Mouse (Mus musculus): ENCODE measurements around the gene Sp2. TPM values are rescaled to one million over a fixed set of nuclear protein-coding genes. Genes with fewer than 3 reads are reported as not detected.
A peak's percentile ranks its signal among the peaks of the same experiment; 100 is the strongest.

The Sp2 gene
- polyA plus RNA-seq, 1 experiment from 2014 or later = 17.3 TPM

- under 1% methylated on average over 41 of the region's 50 CpGs for WGBS (ENCODE audit: insufficient replicate concordance)
- Histone ChIP-seq H3K4me2 (peak overlapping the region; percentile 89), H3K27ac (ENCODE audit: low read depth, low read length) (peak overlapping the region; percentile 94), H3K4me1 (ENCODE audit: control insufficient read depth, insufficient read depth, low read length) (peaks cover 21% of the 10 kb centered on the region), H3K4me3 (ENCODE audit: low read depth, low read length) (peak overlapping the region; percentile 89), H3K9ac (ENCODE audit: low read depth, low read length) (peak overlapping the region; percentile 97), H3K36me3 (ENCODE audit: control insufficient read depth, insufficient read depth, low read length) (no peaks in the 10 kb centered on the region), H3K9me3 (replicated peaks; ENCODE audit: control insufficient read depth, low read length) (no peaks in the 10 kb centered on the region), H3K27me3 (ENCODE audit: control insufficient read depth, insufficient read depth, low read length) (peaks cover 5% of the 10 kb centered on the region; the same call in 1 of the 2 replicates)
- peak; percentile 80 for ATAC-seq (replicated peaks; ENCODE audit: insufficient number of reproducible peaks, low FRiP score, low TSS enrichment)
Measured at GRCm38 (mm10) chr11:96976911-96977591, 5.7 kb downstream of the Sp2 start.

GRCm38 (mm10) chr11:96976379-96976687 lies 6.4 kb downstream of the Sp2 start:
- no peaks in the 10 kb centered on the region for H3K9me3 ChIP-seq (replicated peaks; ENCODE audit: control insufficient read depth, low read length)
- H3K36me3 ChIP-seq (ENCODE audit: control insufficient read depth, insufficient read depth, low read length) = no peaks in the 10 kb centered on the region
- peak overlapping the region; percentile 89 for H3K4me2 ChIP-seq
- H3K4me1 ChIP-seq (ENCODE audit: control insufficient read depth, insufficient read depth, low read length) = peaks cover 21% of the 10 kb centered on the region
- 55% methylated on average over 3 of the region's 3 CpGs for WGBS (ENCODE audit: insufficient replicate concordance)
- ATAC-seq (replicated peaks; ENCODE audit: insufficient number of reproducible peaks, low FRiP score, low TSS enrichment) = no peak
- H3K4me3 ChIP-seq (ENCODE audit: low read depth, low read length) = peak overlapping the region; percentile 89
- peaks cover under 1% of the 10 kb centered on the region; the same call in 1 of the 2 replicates for H3K27me3 ChIP-seq (ENCODE audit: control insufficient read depth, insufficient read depth, low read length)
- peak overlapping the region; percentile 97 for H3K9ac ChIP-seq (ENCODE audit: low read depth, low read length)
- peak overlapping the region; percentile 94 for H3K27ac ChIP-seq (ENCODE audit: low read depth, low read length)

GRCm38 (mm10) chr11:96975511-96976378 lies 7.0 kb downstream of the Sp2 start:
- Histone ChIP-seq H3K9ac (ENCODE audit: low read depth, low read length) (peak overlapping the region; percentile 97), H3K27ac (ENCODE audit: low read depth, low read length) (peak overlapping the region; percentile 94), H3K9me3 (replicated peaks; ENCODE audit: control insufficient read depth, low read length) (no peaks in the 10 kb centered on the region), H3K4me3 (ENCODE audit: low read depth, low read length) (peak overlapping the region; percentile 89), H3K4me1 (ENCODE audit: control insufficient read depth, insufficient read depth, low read length) (peaks cover 21% of the 10 kb centered on the region), H3K36me3 (ENCODE audit: control insufficient read depth, insufficient read depth, low read length) (no peaks in the 10 kb centered on the region), H3K27me3 (ENCODE audit: control insufficient read depth, insufficient read depth, low read length) (no peaks in the 10 kb centered on the region), H3K4me2 (peak overlapping the region; percentile 89)
- WGBS (ENCODE audit: insufficient replicate concordance) = 59% methylated on average over 10 of the region's 10 CpGs
- no peak for ATAC-seq (replicated peaks; ENCODE audit: insufficient number of reproducible peaks, low FRiP score, low TSS enrichment)

GRCm38 (mm10) chr11:96974813-96975212 lies 7.9 kb downstream of the Sp2 start:
- no peak overlapping the region for H3K4me3 ChIP-seq (ENCODE audit: low read depth, low read length)
- H3K4me2 ChIP-seq = no peak overlapping the region
- WGBS (ENCODE audit: insufficient replicate concordance) = 74% methylated on average over 5 of the region's 5 CpGs
- H3K27me3 ChIP-seq (ENCODE audit: control insufficient read depth, insufficient read depth, low read length) = no peaks in the 10 kb centered on the region
- no peaks in the 10 kb centered on the region for H3K36me3 ChIP-seq (ENCODE audit: control insufficient read depth, insufficient read depth, low read length)
- no peak for ATAC-seq (replicated peaks; ENCODE audit: insufficient number of reproducible peaks, low FRiP score, low TSS enrichment)
- H3K27ac ChIP-seq (ENCODE audit: low read depth, low read length) = no peak overlapping the region
- no peaks in the 10 kb centered on the region for H3K9me3 ChIP-seq (replicated peaks; ENCODE audit: control insufficient read depth, low read length)
- peaks cover 30% of the 10 kb centered on the region for H3K4me1 ChIP-seq (ENCODE audit: control insufficient read depth, insufficient read depth, low read length)
- H3K9ac ChIP-seq (ENCODE audit: low read depth, low read length) = no peak overlapping the region

- Histone ChIP-seq H3K4me3 (ENCODE audit: low read depth, low read length) (no peak overlapping the region), H3K9ac (ENCODE audit: low read depth, low read length) (no peak overlapping the region), H3K9me3 (replicated peaks; ENCODE audit: control insufficient read depth, low read length) (no peaks in the 10 kb centered on the region), H3K4me2 (no peak overlapping the region), H3K4me1 (ENCODE audit: control insufficient read depth, insufficient read depth, low read length) (peaks cover 42% of the 10 kb centered on the region), H3K36me3 (ENCODE audit: control insufficient read depth, insufficient read depth, low read length) (no peaks in the 10 kb centered on the region), H3K27me3 (ENCODE audit: control insufficient read depth, insufficient read depth, low read length) (no peaks in the 10 kb centered on the region), H3K27ac (ENCODE audit: low read depth, low read length) (no peak overlapping the region)
- no peak for ATAC-seq (replicated peaks; ENCODE audit: insufficient number of reproducible peaks, low FRiP score, low TSS enrichment)
- 90% methylated on average over 5 of the region's 5 CpGs for WGBS (ENCODE audit: insufficient replicate concordance)
Measured at GRCm38 (mm10) chr11:96973426-96973964, 9.3 kb downstream of the Sp2 start.

- Histone ChIP-seq H3K36me3 (ENCODE audit: control insufficient read depth, insufficient read depth, low read length) (no peaks in the 10 kb centered on the region), H3K4me3 (ENCODE audit: low read depth, low read length) (no peak overlapping the region), H3K27me3 (ENCODE audit: control insufficient read depth, insufficient read depth, low read length) (no peaks in the 10 kb centered on the region), H3K4me2 (no peak overlapping the region), H3K9me3 (replicated peaks; ENCODE audit: control insufficient read depth, low read length) (no peaks in the 10 kb centered on the region), H3K4me1 (ENCODE audit: control insufficient read depth, insufficient read depth, low read length) (peaks cover 45% of the 10 kb centered on the region), H3K27ac (ENCODE audit: low read depth, low read length) (no peak overlapping the region), H3K9ac (ENCODE audit: low read depth, low read length) (no peak overlapping the region)
- 85% methylated on average over 5 of the region's 5 CpGs for WGBS (ENCODE audit: insufficient replicate concordance)
- no peak for ATAC-seq (replicated peaks; ENCODE audit: insufficient number of reproducible peaks, low FRiP score, low TSS enrichment)
Measured at GRCm38 (mm10) chr11:96972906-96973305, 9.9 kb downstream of the Sp2 start.

GRCm38 (mm10) chr11:96970341-96970740 lies 12.4 kb downstream of the Sp2 start:
- Histone ChIP-seq H3K4me3 (ENCODE audit: low read depth, low read length) (no peak overlapping the region), H3K27ac (ENCODE audit: low read depth, low read length) (peak overlapping the region; percentile 91), H3K4me2 (peak overlapping the region; percentile 41), H3K27me3 (ENCODE audit: control insufficient read depth, insufficient read depth, low read length) (no peaks in the 10 kb centered on the region), H3K4me1 (ENCODE audit: control insufficient read depth, insufficient read depth, low read length) (peaks cover 44% of the 10 kb centered on the region), H3K36me3 (ENCODE audit: control insufficient read depth, insufficient read depth, low read length) (no peaks in the 10 kb centered on the region), H3K9ac (ENCODE audit: low read depth, low read length) (peak overlapping the region; percentile 67), H3K9me3 (replicated peaks; ENCODE audit: control insufficient read depth, low read length) (no peaks in the 10 kb centered on the region)
- 47% methylated on average over 3 of the region's 3 CpGs for WGBS (ENCODE audit: insufficient replicate concordance)
- no peak for ATAC-seq (replicated peaks; ENCODE audit: insufficient number of reproducible peaks, low FRiP score, low TSS enrichment)

GRCm38 (mm10) chr11:96969746-96970145 lies 13.0 kb downstream of the Sp2 start:
- Histone ChIP-seq H3K4me2 (peak overlapping the region; percentile 41), H3K9me3 (replicated peaks; ENCODE audit: control insufficient read depth, low read length) (no peaks in the 10 kb centered on the region), H3K4me3 (ENCODE audit: low read depth, low read length) (no peak overlapping the region), H3K27me3 (ENCODE audit: control insufficient read depth, insufficient read depth, low read length) (no peaks in the 10 kb centered on the region), H3K4me1 (ENCODE audit: control insufficient read depth, insufficient read depth, low read length) (peaks cover 44% of the 10 kb centered on the region), H3K9ac (ENCODE audit: low read depth, low read length) (peak overlapping the region; percentile 67), H3K36me3 (ENCODE audit: control insufficient read depth, insufficient read depth, low read length) (no peaks in the 10 kb centered on the region), H3K27ac (ENCODE audit: low read depth, low read length) (peak overlapping the region; percentile 91)
- no peak; the same call in 1 of the 2 replicates for ATAC-seq (replicated peaks; ENCODE audit: insufficient number of reproducible peaks, low FRiP score, low TSS enrichment)
- 54% methylated on average over 1 of the region's 1 CpGs for WGBS (ENCODE audit: insufficient replicate concordance)
